Mouse (Mus musculus) limb, embryonic 10.5 days (tissue): ENCODE results near the gene Prim2. TPM values are rescaled to one million over a fixed set of nuclear protein-coding genes. Genes with fewer than 3 reads are reported as not detected.

ENCODE experiments used
- DNase-seq: peaks from one replicate; pipeline ENCODE4 v3.0.0-alpha.2; 2017; ENCODE audit warnings: low spot score
- H3K27ac ChIP-seq: fragments of 300-500 bp; sonication (generic); 2 replicates; pipeline ENCODE4 v1.5.1; 2016; ENCODE audit warnings: mild to moderate bottlenecking
- H3K27me3 ChIP-seq: fragments of 300-500 bp; sonication (generic); 2 replicates; pipeline ENCODE4 v1.6.1; 2016; ENCODE audit warnings: low read depth, mild to moderate bottlenecking; ENCODE audit not compliant: poor library complexity, severe bottlenecking
- H3K36me3 ChIP-seq: fragments of 300-500 bp; sonication (generic); 2 replicates; pipeline ENCODE4 v1.6.1; 2016; ENCODE audit warnings: mild to moderate bottlenecking, moderate library complexity
- H3K4me1 ChIP-seq: fragments of 300-500 bp; sonication (generic); 2 replicates; pipeline ENCODE4 v1.6.1; 2016
- H3K4me3 ChIP-seq: fragments of 300-500 bp; sonication (generic); 2 replicates; pipeline ENCODE4 v1.5.1; 2016; ENCODE audit warnings: mild to moderate bottlenecking, moderate library complexity
- H3K9me3 ChIP-seq: fragments of 300-500 bp; sonication (generic); replicated peaks from 2 replicates; pipeline ENCODE4 v1.6.1; 2016; ENCODE audit warnings: mild to moderate bottlenecking
- WGBS: fragments of 180-500 bp; shearing (Covaris S2); methylation state at CpG from one replicate; pipeline ENCODE4 v1.1.7; 2016; 5-methylcytosine and 5-hydroxymethylcytosine counted together
- polyA plus RNA-seq: library from polyadenylated mRNA; unstranded; fragments of >200 nt; fragmentation: Nextera tagmentation; extraction: Ambion mirVana; gene quantifications from 2 replicates; pipeline ENCODE4 v1.2.1, GENCODE M21; 2016

Prim2 gene
- polyA plus RNA-seq, 1 experiment from 2014 or later = 54.5 TPM

DNA sequence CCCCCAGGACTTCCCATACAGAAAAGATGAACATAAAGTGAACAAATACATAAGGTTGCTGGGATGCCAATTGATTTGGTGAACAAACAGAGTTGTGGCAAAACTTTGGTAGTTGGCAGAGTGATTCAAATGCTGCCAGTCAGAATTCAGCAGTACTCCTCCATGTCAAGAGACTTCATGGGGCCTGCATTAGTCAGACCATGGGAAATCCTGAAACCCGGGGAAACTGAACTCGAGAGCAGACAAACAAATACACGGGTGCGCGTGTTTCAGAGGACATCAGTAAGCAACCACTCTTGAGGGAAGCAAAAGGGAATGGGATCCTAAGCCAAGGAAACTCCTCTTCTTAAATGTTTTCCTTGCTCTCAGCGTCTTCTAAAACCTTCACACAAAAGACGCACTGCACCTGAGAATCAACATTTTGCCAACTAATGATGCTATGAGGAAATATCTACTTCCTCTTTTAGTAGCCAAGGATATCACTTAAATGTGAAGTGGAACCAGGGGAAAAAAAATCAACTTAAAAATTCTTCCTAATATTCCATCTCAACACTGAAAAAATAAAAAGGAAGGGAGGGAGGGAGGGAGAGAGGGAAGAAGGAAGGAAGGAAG is 77.5 kb downstream of the Prim2 start:
- WGBS = 96% methylated on average over 7 of the region's 7 CpGs
- Histone ChIP-seq H3K36me3 (no peaks in the 10 kb centered on the region), H3K4me1 (peaks cover 29% of the 10 kb centered on the region), H3K4me3 (no peak overlapping the region), H3K27me3 (no peaks in the 10 kb centered on the region), H3K9me3 (no peaks in the 10 kb centered on the region), H3K27ac (no peak overlapping the region)
- no peak for DNase-seq

- H3K36me3 ChIP-seq = no peaks in the 10 kb centered on the region
- H3K9me3 ChIP-seq = no peaks in the 10 kb centered on the region
- no peak overlapping the region for H3K27ac ChIP-seq
- peaks cover 28% of the 10 kb centered on the region for H3K4me1 ChIP-seq
- WGBS = 78% methylated on average over 8 of the region's 8 CpGs
- H3K27me3 ChIP-seq = no peaks in the 10 kb centered on the region
- no peak overlapping the region for H3K4me3 ChIP-seq
- no peak for DNase-seq
These were observed 78.8 kb downstream of the Prim2 start for GRCm38 (mm10) chr1:33590556-33591411.

DNA sequence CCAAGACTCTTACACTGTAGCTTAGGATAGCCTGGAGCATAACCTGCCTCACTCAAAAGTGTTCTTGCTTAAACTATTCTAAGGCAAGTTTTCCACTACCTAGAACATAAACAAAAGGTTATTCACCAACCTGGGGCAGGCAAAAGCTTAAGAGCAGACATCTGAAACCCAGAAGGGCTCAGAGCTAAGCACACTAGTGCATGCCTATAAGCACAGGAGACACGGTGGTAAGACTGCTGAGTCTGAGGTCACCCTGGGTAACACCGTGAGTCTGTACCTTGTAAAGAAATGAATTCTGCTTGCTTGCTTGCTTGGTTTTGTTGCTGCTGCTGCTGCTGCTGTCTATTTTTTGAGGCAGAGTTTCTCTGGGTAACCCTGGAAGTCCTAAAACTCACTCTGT is 80.1 kb downstream of the Prim2 start:
- WGBS = 59% methylated on average over 2 of the region's 2 CpGs
- H3K36me3 ChIP-seq = no peaks in the 10 kb centered on the region
- H3K27me3 ChIP-seq = no peaks in the 10 kb centered on the region
- peaks cover 23% of the 10 kb centered on the region for H3K4me1 ChIP-seq
- no peak for DNase-seq
- H3K27ac ChIP-seq = no peak overlapping the region
- H3K9me3 ChIP-seq = no peaks in the 10 kb centered on the region
- H3K4me3 ChIP-seq = no peak overlapping the region

DNA sequence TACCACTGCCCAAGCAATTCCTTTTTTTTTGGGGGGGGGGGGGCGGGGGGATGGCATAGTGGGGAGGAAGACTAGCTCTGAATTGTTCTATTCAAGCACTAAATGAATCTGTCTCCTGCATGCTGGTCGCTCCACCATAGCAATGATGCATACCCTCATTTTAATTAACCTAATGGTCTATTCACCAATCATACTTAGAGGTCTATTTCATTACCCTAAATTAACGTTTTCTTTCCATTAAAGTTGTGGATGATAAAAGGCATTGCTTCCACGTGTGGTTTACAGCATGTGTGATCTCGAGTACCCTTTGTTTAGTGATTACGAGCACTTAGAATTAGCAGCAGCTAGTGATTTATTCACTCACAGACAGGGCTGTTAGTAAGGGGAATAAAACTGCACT is 81.0 kb downstream of the Prim2 start:
- H3K4me3 ChIP-seq = no peak overlapping the region
- H3K9me3 ChIP-seq = no peaks in the 10 kb centered on the region
- no peaks in the 10 kb centered on the region for H3K27me3 ChIP-seq
- DNase-seq = no peak
- no peak overlapping the region for H3K27ac ChIP-seq
- H3K36me3 ChIP-seq = no peaks in the 10 kb centered on the region
- peaks cover 23% of the 10 kb centered on the region for H3K4me1 ChIP-seq
- WGBS = 47% methylated on average over 6 of the region's 6 CpGs

- no peak for DNase-seq
- Histone ChIP-seq H3K27me3 (no peaks in the 10 kb centered on the region), H3K27ac (no peak overlapping the region), H3K4me3 (no peak overlapping the region), H3K36me3 (0 out of 2 replicates have a peak, but pooled peaks cover 3% of the 10 kb centered on the region), H3K4me1 (peaks cover 9% of the 10 kb centered on the region), H3K9me3 (no peaks in the 10 kb centered on the region)
These were observed 85.0 kb downstream of the Prim2 start for GRCm38 (mm10) chr1:33584590-33584978.

GRCm38 (mm10) chr1:33583817-33584589 is 85.6 kb downstream of the Prim2 start:
- Histone ChIP-seq H3K27ac (no peak overlapping the region), H3K27me3 (no peaks in the 10 kb centered on the region), H3K4me3 (no peak overlapping the region), H3K9me3 (no peaks in the 10 kb centered on the region), H3K36me3 (0 out of 2 replicates have a peak, but pooled peaks cover 3% of the 10 kb centered on the region), H3K4me1 (peaks cover 5% of the 10 kb centered on the region)
- DNase-seq = no peak
- 87% methylated on average over 7 of the region's 7 CpGs for WGBS

DNA sequence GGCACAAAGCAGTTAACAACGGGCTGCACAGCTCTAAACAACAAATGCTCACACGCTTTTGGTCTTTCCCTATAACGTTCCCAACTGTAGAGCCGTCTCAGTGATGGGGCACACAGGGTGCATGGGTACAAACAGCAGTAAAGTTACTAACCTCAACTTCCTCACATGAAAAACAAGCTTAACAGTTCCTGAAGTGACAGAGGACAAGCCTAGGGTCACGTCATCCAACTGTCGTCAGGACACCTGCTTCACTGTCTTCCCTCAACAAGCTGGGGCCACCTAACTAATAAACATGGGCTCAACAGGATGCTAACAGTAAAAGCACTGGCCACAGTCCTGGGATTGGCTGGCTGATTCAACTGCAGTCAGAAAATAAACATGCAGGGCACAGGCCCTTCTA is 91.0 kb downstream of the Prim2 start:
- 77% methylated on average over 6 of the region's 6 CpGs for WGBS
- Histone ChIP-seq H3K27me3 (no peaks in the 10 kb centered on the region), H3K4me3 (no peak overlapping the region), H3K36me3 (peaks cover 6% of the 10 kb centered on the region; the same call in 1 of the 2 replicates), H3K9me3 (no peaks in the 10 kb centered on the region), H3K4me1 (no peaks in the 10 kb centered on the region; the same call in 1 of the 2 replicates), H3K27ac (no peak overlapping the region)
- DNase-seq = no peak

DNA sequence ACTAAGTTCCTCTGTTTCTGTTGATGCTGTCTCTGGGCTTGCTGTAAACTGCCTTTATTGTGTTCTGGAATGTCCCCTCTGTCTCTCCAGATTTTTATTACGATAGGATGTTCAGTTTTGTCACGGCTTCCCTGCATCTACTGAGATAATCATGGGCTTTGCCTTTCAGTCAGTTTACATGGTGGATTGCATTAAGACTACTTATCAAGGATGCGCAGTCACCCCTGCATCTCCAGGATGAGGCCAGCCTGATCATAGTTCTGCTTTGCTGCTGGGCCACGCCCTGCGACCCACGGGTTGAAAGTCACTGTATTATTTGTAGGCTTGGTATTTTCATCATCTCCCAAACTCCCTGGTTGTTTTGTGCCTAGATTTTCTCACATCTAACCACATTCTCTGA is 95.1 kb downstream of the Prim2 start:
- DNase-seq = no peak
- no peaks in the 10 kb centered on the region for H3K4me1 ChIP-seq
- H3K36me3 ChIP-seq = peaks cover 4% of the 10 kb centered on the region; the same call in 1 of the 2 replicates
- no peak overlapping the region for H3K27ac ChIP-seq
- H3K4me3 ChIP-seq = no peak overlapping the region
- H3K9me3 ChIP-seq = no peaks in the 10 kb centered on the region
- H3K27me3 ChIP-seq = no peaks in the 10 kb centered on the region
- WGBS = 91% methylated on average over 6 of the region's 6 CpGs

- no peaks in the 10 kb centered on the region for H3K27me3 ChIP-seq
- 58% methylated on average over 7 of the region's 7 CpGs for WGBS
- no peaks in the 10 kb centered on the region for H3K36me3 ChIP-seq
- no peak overlapping the region for H3K4me3 ChIP-seq
- no peaks in the 10 kb centered on the region for H3K4me1 ChIP-seq
- no peaks in the 10 kb centered on the region for H3K9me3 ChIP-seq
- no peak for DNase-seq
- no peak overlapping the region for H3K27ac ChIP-seq
These were observed 103.7 kb downstream of the Prim2 start for GRCm38 (mm10) chr1:33565764-33566401.

DNA sequence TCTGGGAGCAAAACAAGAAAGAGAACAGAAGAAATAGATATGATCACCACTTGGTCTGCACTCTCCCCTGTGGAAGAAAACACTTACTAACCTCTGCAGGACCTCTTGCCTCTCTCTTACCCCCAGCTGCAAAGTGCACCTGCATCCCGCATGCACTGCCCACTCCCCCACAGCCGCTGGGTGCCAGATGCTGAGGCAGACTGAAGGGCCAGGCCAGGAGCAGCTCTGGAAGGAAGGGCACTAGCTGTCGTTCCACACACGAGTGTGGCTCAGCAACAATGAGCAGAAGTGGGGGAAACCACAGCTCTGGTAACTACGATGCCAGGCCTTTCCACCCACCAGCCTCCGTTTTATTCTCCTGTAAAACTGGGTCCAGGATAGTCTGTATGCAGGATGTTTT is 105.6 kb downstream of the Prim2 start:
- Histone ChIP-seq H3K9me3 (no peaks in the 10 kb centered on the region), H3K4me3 (no peak overlapping the region), H3K4me1 (no peaks in the 10 kb centered on the region), H3K27ac (no peak overlapping the region), H3K27me3 (no peaks in the 10 kb centered on the region), H3K36me3 (no peaks in the 10 kb centered on the region)
- 84% methylated on average over 6 of the region's 6 CpGs for WGBS
- DNase-seq = no peak

- H3K27ac ChIP-seq = no peak overlapping the region
- H3K4me3 ChIP-seq = no peak overlapping the region
- DNase-seq = no peak
- no peaks in the 10 kb centered on the region for H3K9me3 ChIP-seq
- H3K4me1 ChIP-seq = no peaks in the 10 kb centered on the region
- H3K27me3 ChIP-seq = no peaks in the 10 kb centered on the region
- 96% methylated on average over 3 of the region's 3 CpGs for WGBS
- no peaks in the 10 kb centered on the region for H3K36me3 ChIP-seq
These were observed 106.0 kb downstream of the Prim2 start for GRCm38 (mm10) chr1:33563611-33564010.

DNA sequence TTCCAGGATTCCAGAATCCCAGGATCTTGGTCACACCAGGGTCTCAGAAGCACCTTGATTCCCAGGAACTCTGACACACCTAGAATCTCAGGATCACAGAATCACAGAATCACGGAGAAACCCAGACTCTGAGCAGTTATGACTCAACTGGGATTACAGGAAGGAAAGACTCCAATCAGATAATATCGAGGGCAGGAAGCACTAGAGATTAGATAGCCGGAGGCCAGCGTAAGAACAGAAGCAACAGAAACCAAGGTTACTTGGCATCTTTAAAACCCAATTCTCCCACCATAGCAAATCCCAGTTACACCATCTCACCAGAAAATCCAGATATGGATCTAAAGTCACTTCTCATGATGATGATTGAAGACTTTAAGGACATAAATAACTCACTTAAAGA is 113.0 kb downstream of the Prim2 start:
- Histone ChIP-seq H3K9me3 (no peaks in the 10 kb centered on the region), H3K36me3 (no peaks in the 10 kb centered on the region), H3K27me3 (no peaks in the 10 kb centered on the region), H3K27ac (no peak overlapping the region), H3K4me3 (no peak overlapping the region), H3K4me1 (no peaks in the 10 kb centered on the region)
- no peak for DNase-seq
- WGBS = 90% methylated on average over 4 of the region's 4 CpGs
